Mouse (Mus musculus) cerebellum, adult 2 months (tissue): ENCODE measurements around the gene Ddx54. TPM values are rescaled to one million over a fixed set of nuclear protein-coding genes. Genes with fewer than 3 reads are reported as not detected.
A peak's percentile ranks its signal among the peaks of the same experiment; 100 is the strongest.

Experiments
- DNase-seq, 2 experiments: peaks; one replicate each; pipeline ENCODE4 v3.0.0; 2021
- H3K27ac ChIP-seq: fragments of 200-500 bp; 2 replicates; pipeline ENCODE4 v1.5.1; 2012; ENCODE audit warnings: low read length, control low read depth, inconsistent platforms; ENCODE audit not compliant: insufficient read depth
- H3K27me3 ChIP-seq: fragments of 200-500 bp; 2 replicates; pipeline ENCODE4 v1.6.1; 2012; ENCODE audit warnings: inconsistent platforms, mild to moderate bottlenecking, low read length, moderate library complexity; ENCODE audit not compliant: control insufficient read depth, insufficient read depth
- H3K4me1 ChIP-seq: fragments of 200-500 bp; 2 replicates; pipeline ENCODE4 v1.6.1; 2011; ENCODE audit warnings: low read length; ENCODE audit not compliant: control insufficient read depth, insufficient read depth
- H3K4me3 ChIP-seq: fragments of 200-500 bp; replicated peaks from 2 replicates; pipeline ENCODE3; 2011; ENCODE audit warnings: mild to moderate bottlenecking, low read depth, low read length, control low read depth; ENCODE audit not compliant: insufficient read depth
- CTCF ChIP-seq: fragments of 200-500 bp; IDR thresholded peaks from 2 replicates; pipeline ENCODE4 v1.5.1; 2011; ENCODE audit warnings: low read depth, mild to moderate bottlenecking, control low read depth, low read length, moderate library complexity, borderline replicate concordance; ENCODE audit not compliant: insufficient read depth
- POLR2A ChIP-seq: fragments of 200-500 bp; IDR thresholded peaks from 2 replicates; pipeline ENCODE4 v1.6.1; 2011; ENCODE audit warnings: low read length, control low read depth, borderline replicate concordance; ENCODE audit not compliant: insufficient read depth
- WGBS: fragments of 180-500 bp; shearing (Covaris S2); methylation state at CpG from one replicate; pipeline ENCODE4 v1.1.7; 2018; 5-methylcytosine and 5-hydroxymethylcytosine counted together
- polyA plus RNA-seq: library from polyadenylated mRNA; depleted of rRNA; stranded (reverse); fragments of >200 nt; gene quantifications from 2 replicates; pipeline ENCODE4 v1.2.3, GENCODE M21; 2012

Gene Ddx54
- polyA plus RNA-seq, 1 experiment, result 25.4 TPM

- no peak for TF ChIP-seq CTCF
- no peak for TF ChIP-seq POLR2A
- WGBS, result 95% methylated on average over 6 of the region's 6 CpGs
- Histone ChIP-seq H3K27me3 (no peaks in the 10 kb centered on the region), H3K4me3 (no peak overlapping the region), H3K27ac (no peak overlapping the region), H3K4me1 (peaks cover 8% of the 10 kb centered on the region; the same call in 1 of the 2 replicates)
- no peak for DNase-seq
Observed at GRCm38 (mm10) chr5:120599625-120600024, 12.9 kb upstream of the Ddx54 start.

GRCm38 (mm10) chr5:120600946-120601668 lies 11.4 kb upstream of the Ddx54 start:
- 66% methylated on average over 11 of the region's 11 CpGs for WGBS
- TF ChIP-seq POLR2A (no peak), CTCF (peak; percentile 32; the same call in 1 of the 2 replicates)
- DNase-seq, result peak in 1 of 2 experiments; percentile 30
- Histone ChIP-seq H3K27ac (no peak overlapping the region), H3K27me3 (no peaks in the 10 kb centered on the region), H3K4me1 (peaks cover 8% of the 10 kb centered on the region; the same call in 1 of the 2 replicates), H3K4me3 (no peak overlapping the region)

- peak; percentile 67 to 78 for DNase-seq
- peaks cover 8% of the 10 kb centered on the region; the same call in 1 of the 2 replicates for H3K4me1 ChIP-seq
- H3K4me3 ChIP-seq, result no peak overlapping the region
- TF ChIP-seq POLR2A (no peak), CTCF (no peak)
- H3K27ac ChIP-seq, result no peak overlapping the region
- WGBS, result 58% methylated on average over 12 of the region's 12 CpGs
- no peaks in the 10 kb centered on the region for H3K27me3 ChIP-seq
Observed at GRCm38 (mm10) chr5:120602210-120602609, 10.3 kb upstream of the Ddx54 start.

GRCm38 (mm10) chr5:120603515-120603914 lies 9.0 kb upstream of the Ddx54 start:
- DNase-seq, result no peak
- H3K4me1 ChIP-seq, result peaks cover 8% of the 10 kb centered on the region; the same call in 1 of the 2 replicates
- 56% methylated on average over 7 of the region's 7 CpGs for WGBS
- TF ChIP-seq CTCF (no peak), POLR2A (no peak)
- H3K4me3 ChIP-seq, result no peak overlapping the region
- no peaks in the 10 kb centered on the region for H3K27me3 ChIP-seq
- H3K27ac ChIP-seq, result no peak overlapping the region

- peak overlapping the region; percentile 68 for H3K4me3 ChIP-seq
- 4% methylated on average over 6 of the region's 6 CpGs for WGBS
- peaks cover 8% of the 10 kb centered on the region for H3K4me1 ChIP-seq
- H3K27ac ChIP-seq, result peak overlapping the region; percentile 74
- no peaks in the 10 kb centered on the region for H3K27me3 ChIP-seq
- TF ChIP-seq CTCF, result peak; percentile 79
- TF ChIP-seq POLR2A, result no peak
- DNase-seq, result peak; percentile 87 to 91
Observed at GRCm38 (mm10) chr5:120604839-120605238, 7.7 kb upstream of the Ddx54 start.

- Histone ChIP-seq H3K4me1 (peaks cover 8% of the 10 kb centered on the region), H3K4me3 (peak overlapping the region; percentile 68), H3K27me3 (no peaks in the 10 kb centered on the region), H3K27ac (peak overlapping the region; percentile 74)
- under 1% methylated on average over 10 of the region's 10 CpGs for WGBS
- TF ChIP-seq POLR2A (0 out of 2 replicates have a peak, but pooled peaks have one; percentile 12), CTCF (no peak)
- DNase-seq, result peak in 1 of 2 experiments; percentile 69
Observed at GRCm38 (mm10) chr5:120605241-120605661, 7.3 kb upstream of the Ddx54 start.

GRCm38 (mm10) chr5:120605688-120606087 lies 6.9 kb upstream of the Ddx54 start:
- peaks cover 8% of the 10 kb centered on the region for H3K4me1 ChIP-seq
- peak; percentile 91 to 92 for DNase-seq
- peak overlapping the region; percentile 68 for H3K4me3 ChIP-seq
- WGBS, result 2% methylated on average over 8 of the region's 8 CpGs
- H3K27ac ChIP-seq, result no peak overlapping the region
- peak; percentile 92 for TF ChIP-seq CTCF
- TF ChIP-seq POLR2A, result 0 out of 2 replicates have a peak, but pooled peaks have one; percentile 5
- H3K27me3 ChIP-seq, result no peaks in the 10 kb centered on the region
